Mouse (Mus musculus) spleen, postnatal 10 days (tissue): ENCODE measurements at regions not wholly inside any gene's neighbourhood (a gene's known extent, or its start where the extent isn't known, plus 50 kb on each side); places are given as distances from the start of the nearest gene placed in this dataset.

Source experiments
- DNase-seq, 2 experiments: peaks; one replicate each; pipeline ENCODE4 v3.0.0; 2021 to 2022; ENCODE audit warnings: low spot score in 2 of 2

DNA sequence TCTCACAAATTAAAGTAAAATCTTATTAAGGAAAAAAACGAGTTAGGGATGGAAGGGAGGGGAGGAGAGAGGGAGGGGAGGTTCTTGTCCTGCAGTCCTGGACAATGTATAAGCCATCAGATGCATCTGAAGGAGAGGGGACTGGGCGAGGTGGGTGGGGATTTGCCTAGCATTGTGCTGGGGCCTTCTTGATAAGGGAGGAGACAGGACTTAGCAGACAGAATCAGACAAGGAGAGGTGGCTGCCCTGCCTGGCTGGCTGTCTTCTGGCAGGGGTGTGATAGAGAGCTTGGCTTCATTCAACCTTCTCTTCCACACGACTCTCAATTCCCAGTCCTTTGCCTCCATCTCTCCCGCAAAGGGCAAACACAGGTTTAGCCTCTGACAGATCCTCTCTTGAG is 318.9 kb downstream of the Gm49356 start:
- no peak for DNase-seq

GRCm38 (mm10) chr15:59212362-59212761 is 323.3 kb downstream of the Gm49356 start:
- DNase-seq, result no peak

GRCm38 (mm10) chr15:59214096-59214495 is 325.0 kb downstream of the Gm49356 start:
- no peak for DNase-seq

DNA sequence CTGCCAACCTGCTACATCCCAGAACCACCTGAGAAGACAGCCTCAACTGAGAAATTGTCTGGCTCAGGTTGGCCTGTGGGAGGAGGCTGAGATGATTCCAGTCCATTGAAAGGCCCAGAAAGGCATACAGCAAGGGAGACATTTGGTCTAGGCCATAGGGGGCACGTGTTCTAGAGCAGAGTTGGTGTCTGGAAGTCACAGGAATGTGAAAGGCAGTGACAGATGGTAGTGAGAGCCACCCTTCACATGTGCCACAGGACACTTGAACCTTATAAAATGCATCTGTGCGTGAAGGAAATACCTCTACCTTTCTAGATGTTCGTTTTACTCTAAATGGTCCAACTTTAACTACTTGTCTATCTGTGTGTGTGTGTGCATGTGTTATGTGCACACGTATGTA is 326.1 kb downstream of the Gm49356 start:
- no peak for DNase-seq

DNA sequence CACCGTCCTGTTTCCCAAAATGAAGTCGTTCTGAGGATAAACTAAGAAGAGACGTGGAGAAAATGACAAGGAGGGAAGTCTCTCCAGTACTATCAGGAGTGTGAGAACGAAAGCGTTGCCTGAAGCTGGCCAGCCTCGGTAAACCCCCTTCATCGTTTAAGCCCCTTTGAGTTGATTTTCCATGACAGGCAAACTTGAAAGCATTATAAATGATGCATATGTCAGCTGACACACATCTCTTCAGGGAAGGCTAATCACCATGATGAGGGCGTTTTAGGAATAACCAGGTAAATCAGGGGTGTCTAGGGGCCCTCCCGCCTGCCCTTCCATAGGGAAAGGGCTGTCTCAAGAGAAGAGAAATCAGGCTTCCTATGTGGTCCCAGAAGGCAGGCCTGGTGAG is 328.4 kb downstream of the Gm49356 start:
- DNase-seq, result no peak

DNA sequence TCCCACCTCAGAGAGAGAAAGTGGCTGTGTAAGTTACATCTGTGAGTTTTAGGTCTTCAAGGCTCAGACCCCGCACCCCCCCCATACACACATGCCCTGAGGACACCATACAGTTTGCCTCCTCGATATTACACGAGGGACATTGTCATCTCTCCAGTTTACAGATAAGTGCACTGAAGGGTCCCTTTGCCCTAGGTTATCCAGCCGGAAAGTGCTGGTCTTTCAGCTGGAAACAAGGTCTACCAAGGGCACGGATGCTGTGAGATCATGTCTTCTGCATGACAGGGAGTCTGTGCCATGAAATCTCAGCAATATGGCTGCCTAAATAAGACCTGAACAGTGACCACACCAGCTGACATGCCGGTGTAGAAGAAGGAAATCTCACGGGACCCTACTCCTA is 329.8 kb downstream of the Gm49356 start:
- DNase-seq, result no peak

DNA sequence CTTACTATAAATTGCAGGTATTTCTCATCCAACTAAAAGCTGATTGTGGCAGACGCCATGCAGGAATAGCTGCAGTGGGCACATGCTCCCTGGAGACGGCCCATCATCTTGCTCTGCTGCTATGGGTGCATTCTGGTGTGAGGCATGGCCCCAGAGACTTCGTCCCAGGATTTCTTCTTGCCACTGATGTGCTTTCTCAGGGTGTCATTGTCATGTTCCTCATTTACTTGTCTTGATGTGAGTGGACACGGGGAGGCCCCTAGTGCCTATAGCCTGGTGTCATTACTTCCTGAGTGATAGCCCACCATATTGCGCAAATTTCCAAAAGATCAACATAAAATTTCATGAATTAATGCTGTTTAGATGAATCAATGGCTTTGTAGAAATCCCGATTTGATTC is 336.5 kb downstream of the Gm49356 start:
- no peak for DNase-seq

DNA sequence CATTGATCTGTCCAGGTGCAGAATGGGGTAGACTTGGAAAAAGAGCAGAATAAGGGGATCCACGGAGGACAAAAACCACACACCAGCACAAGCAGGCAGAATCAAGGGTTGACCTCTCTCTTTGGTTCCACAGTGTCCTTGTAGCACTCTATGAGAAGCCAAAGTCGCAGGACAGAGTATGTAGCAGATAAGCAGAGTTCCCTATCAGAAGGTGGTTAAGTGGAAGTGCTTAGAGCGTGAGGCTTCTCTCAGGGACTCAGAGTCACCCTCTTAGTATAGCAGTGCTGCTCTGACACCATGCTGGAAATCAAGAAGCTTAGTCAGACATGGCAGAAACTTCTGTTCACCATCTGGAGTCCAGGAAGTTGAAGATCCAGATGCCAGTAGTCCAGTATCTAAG is 338.2 kb downstream of the Gm49356 start:
- DNase-seq, result no peak

DNA sequence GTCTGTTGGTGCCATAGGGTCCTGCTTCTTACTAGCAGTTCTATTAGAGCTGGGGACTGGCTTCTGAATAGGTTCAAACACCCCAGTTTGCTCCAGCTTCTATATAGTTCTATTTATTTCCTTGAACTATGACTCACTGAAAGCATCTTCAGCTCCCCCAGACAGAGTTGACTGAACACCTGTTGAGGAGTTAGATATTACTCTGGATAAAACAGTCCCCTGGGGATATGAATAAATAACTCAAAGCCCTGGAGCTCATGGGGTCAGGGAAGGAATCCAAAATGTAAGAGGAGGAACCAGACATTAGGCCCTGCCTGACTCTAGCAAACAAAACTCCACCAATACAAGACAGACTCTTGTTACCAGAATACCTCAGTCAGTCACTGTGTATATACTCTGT is 341.4 kb downstream of the Gm49356 start:
- no peak for DNase-seq

DNA sequence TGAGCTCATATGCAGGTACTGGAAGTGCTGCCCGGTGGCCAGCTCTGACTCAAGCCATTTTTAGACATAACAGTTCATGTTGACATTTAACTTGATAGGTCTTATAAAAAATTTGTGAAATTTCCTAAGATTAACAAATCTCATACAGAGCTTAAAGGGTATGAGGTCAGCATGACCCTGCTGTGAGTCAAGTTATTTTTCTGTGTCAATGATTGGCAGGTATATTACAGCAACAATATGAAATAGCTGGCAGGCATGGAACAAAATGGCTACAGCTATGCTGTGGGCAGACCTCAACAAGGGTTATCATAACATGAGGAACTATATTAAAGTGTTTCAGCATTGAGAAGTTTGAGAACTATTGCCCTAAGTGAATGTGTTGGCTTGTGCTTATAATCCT is 342.6 kb downstream of the Gm49356 start:
- DNase-seq, result no peak

GRCm38 (mm10) chr15:59232290-59232689 is 343.2 kb downstream of the Gm49356 start:
- no peak for DNase-seq

GRCm38 (mm10) chr15:59237446-59238161 is 348.5 kb downstream of the Gm49356 start:
- DNase-seq, result no peak

- DNase-seq, result no peak
Observed at GRCm38 (mm10) chr15:59241752-59242151, 352.7 kb downstream of the Gm49356 start.

GRCm38 (mm10) chr15:59245927-59246649 is 357.0 kb downstream of the Gm49356 start:
- DNase-seq, result no peak

DNA sequence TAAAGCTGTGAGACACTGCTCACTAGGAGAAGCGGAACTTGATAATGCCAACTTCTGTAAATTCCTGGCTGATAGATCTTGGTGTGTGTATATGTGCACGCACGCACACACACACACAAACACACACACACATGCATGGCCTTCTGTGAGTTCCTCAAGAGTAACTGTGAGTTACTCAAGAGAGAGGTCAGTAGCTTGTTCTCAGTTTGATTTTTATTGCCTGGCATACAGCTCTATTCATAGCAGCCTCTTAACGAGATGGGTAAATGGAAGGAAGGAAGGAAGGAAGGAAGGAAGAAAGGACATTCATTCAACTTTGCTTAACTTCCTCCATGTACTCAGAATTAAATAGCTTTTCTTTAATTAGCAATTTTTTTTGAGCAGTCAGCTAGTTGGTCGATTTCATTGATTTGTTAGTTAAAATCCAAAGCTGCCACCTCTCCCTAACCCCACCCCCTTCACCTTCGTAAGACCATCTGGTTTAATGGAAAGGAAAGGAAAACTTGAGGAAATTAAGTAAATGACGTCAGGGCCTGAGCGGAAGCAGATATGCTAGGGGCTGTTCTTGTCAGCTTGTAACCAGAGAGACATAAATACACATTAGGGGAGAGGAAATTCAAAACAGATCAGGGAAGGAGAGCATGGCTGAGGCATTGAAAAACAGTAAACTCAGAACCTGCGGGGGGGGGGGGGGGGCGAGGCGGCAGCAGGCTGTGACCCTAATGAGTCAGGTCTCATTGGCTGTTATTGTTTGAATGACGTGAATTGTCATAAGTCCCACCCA is 359.6 kb downstream of the Gm49356 start:
- DNase-seq, result no peak

DNA sequence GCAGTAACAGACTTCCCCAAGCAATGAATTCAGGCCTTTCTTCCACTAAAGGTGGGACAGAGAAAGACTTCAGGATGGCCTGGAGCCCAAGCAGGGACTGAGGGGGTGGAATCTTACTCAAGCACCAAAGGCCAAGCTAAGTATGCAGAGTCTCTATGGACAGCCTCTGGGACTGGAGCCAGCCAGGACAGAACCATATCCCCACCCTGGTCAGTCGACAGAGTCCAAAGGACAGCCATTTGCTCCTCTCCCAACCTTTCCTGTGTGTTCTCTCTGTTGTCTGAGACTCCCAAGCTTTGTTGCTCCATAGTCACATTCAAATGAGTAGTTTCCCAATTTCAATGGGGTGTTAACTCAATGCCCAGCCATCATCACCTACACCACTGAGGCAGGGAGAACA is 372.3 kb downstream of the Gm49356 start:
- no peak for DNase-seq

GRCm38 (mm10) chr15:59262380-59262779 is 373.3 kb downstream of the Gm49356 start:
- DNase-seq, result no peak

- peak; percentile 15 to 66 for DNase-seq
Observed at GRCm38 (mm10) chr15:59263433-59264328, 374.6 kb downstream of the Gm49356 start.
